Mouse (Mus musculus): ENCODE data around the gene Gm49383. TPM values are rescaled to one million over a fixed set of nuclear protein-coding genes. Genes with fewer than 3 reads are reported as not detected.

The Gm49383 gene
- 2.6 and 3.1 TPM in 2 replicates for polyA plus RNA-seq (2012; rRNA removed)

DNA sequence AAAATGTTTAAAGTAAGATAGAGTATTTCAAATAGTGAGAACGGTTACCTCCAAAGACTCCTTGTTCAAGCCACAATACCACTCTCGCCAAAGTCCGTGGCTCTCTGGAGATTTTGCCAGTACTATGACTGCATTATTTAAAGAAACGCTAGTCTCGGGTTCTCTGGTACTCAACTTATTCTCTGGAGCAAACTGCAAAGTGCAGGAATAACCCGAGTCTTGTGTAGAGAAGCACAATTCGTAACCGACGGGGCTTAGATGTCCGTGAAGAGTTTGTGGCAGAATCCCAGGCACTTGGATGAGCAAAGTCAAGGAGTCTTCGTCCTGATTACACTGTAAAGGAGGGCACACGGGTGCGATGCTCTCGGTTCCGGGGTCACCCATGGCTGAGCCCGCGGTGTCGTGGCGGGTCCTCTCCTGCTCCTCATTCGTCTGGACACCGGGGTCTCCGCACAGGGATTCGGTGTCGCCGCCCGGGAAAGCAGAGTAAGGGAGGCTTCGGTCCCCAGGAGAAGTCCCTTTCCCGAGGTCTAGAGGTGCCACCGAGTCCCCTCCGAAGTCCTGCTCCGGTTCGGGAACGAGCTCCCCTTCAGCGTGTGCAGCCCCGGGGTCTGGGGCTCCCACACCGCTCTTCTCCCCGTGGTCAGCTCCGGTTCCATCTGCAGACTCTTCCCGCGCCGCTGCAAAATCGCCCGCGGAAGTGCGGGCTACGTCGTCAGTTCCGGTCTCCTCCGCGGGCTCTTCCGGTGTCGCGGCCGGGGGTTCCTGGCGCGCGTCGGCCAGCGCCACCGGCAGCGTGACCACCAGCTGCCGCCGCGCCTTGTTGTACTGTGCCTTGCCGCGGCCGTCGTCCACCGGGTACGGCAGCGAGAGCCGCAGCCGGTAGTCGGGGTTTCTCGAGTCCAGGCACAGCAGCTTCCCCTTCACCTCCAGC lies at the start of gene Gm49383:
TSS of gene Gm49383 (minus strand) at position 661 of the 934 bp plus-strand sequence.
- H3K27me3 ChIP-seq (replicated peaks; ENCODE audit: control insufficient read depth, insufficient read depth, low read length), result no peaks in the 10 kb centered on the region
- under 1% methylated on average over 75 of the region's 75 CpGs for WGBS
- no peaks in the 10 kb centered on the region; the same call in 1 of the 2 replicates for H3K36me3 ChIP-seq (ENCODE audit: control insufficient read depth, insufficient read depth, low read length)
- DNase-seq, result peak; percentile 75
- peak within 1 kb of the TSS; percentile 81 for H3K27ac ChIP-seq (ENCODE audit: insufficient read depth, low read depth, low read length)
- TF ChIP-seq POLR2A (IDR thresholded peaks at IDR 0.05; ENCODE audit: low read depth, low read length), result peak; percentile 58
- TF ChIP-seq CTCF (conservative IDR thresholded peaks at IDR 0.05; ENCODE audit: insufficient read depth, insufficient read length, low read depth, low read length), result no peak
- peak within 1 kb of the TSS; percentile 68 for H3K4me3 ChIP-seq (ENCODE audit: insufficient read depth, low read depth, low read length)
- peaks cover 5% of the 10 kb centered on the region; the same call in 1 of the 2 replicates for H3K4me1 ChIP-seq (ENCODE audit: control insufficient read depth, insufficient read depth, low read length)

- H3K36me3 ChIP-seq (ENCODE audit: control insufficient read depth, insufficient read depth, low read length), result no peaks in the 10 kb centered on the region
- peak; percentile 73 for DNase-seq
- no peaks in the 10 kb centered on the region for H3K4me1 ChIP-seq (ENCODE audit: control insufficient read depth, insufficient read depth, low read length)
- under 1% methylated on average over 64 of the region's 64 CpGs for WGBS
- H3K27ac ChIP-seq (ENCODE audit: insufficient read depth, low read depth, low read length), result no peak overlapping the region
- peak overlapping the region; percentile 65 for H3K4me3 ChIP-seq (ENCODE audit: insufficient read depth, low read depth, low read length)
- TF ChIP-seq CTCF (conservative IDR thresholded peaks at IDR 0.05; ENCODE audit: insufficient read depth, insufficient read length, low read depth, low read length) (no peak), POLR2A (IDR thresholded peaks at IDR 0.05; ENCODE audit: low read depth, low read length) (peak; percentile 11)
- no peaks in the 10 kb centered on the region for H3K27me3 ChIP-seq (replicated peaks; ENCODE audit: control insufficient read depth, insufficient read depth, low read length)
Measured at GRCm38 (mm10) chr12:69241771-69242431, 45.0 kb upstream of the Gm49383 start.

DNA sequence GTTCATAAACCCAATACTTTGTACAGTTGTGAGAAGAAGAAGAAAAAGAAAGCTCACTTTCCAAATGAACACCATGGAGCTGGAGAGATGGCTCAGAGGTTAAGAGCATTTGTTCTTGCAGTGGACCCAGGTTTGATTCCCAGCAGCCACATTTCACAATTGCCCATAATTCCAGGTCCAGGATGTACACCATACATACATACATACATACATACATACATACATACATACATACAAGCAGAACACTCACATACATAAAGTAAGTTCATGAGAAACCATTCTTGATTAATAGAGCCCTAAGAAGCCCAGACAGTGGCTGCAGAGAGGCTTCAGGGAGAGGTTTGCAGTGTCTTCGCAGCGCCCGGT lies 44.5 kb upstream of the Gm49383 start:
- Histone ChIP-seq H3K27ac (ENCODE audit: insufficient read depth, low read depth, low read length) (no peak overlapping the region), H3K36me3 (ENCODE audit: control insufficient read depth, insufficient read depth, low read length) (no peaks in the 10 kb centered on the region), H3K4me1 (ENCODE audit: control insufficient read depth, insufficient read depth, low read length) (no peaks in the 10 kb centered on the region), H3K27me3 (replicated peaks; ENCODE audit: control insufficient read depth, insufficient read depth, low read length) (no peaks in the 10 kb centered on the region), H3K4me3 (ENCODE audit: insufficient read depth, low read depth, low read length) (peak overlapping the region; percentile 65)
- TF ChIP-seq POLR2A (IDR thresholded peaks at IDR 0.05; ENCODE audit: low read depth, low read length) (no peak), CTCF (conservative IDR thresholded peaks at IDR 0.05; ENCODE audit: insufficient read depth, insufficient read length, low read depth, low read length) (no peak)
- DNase-seq, result no peak
- 2% methylated on average over 3 of the region's 3 CpGs for WGBS

GRCm38 (mm10) chr12:69240876-69241275 lies 44.0 kb upstream of the Gm49383 start, which contains the start of gene Klhdc1:
TSS of gene Klhdc1 (plus strand) at chr12:69241176.
- Histone ChIP-seq H3K4me1 (ENCODE audit: control insufficient read depth, insufficient read depth, low read length) (no peaks in the 10 kb centered on the region), H3K27ac (ENCODE audit: insufficient read depth, low read depth, low read length) (no peak within 1 kb of the TSS), H3K4me3 (ENCODE audit: insufficient read depth, low read depth, low read length) (peak within 1 kb of the TSS; percentile 65), H3K36me3 (ENCODE audit: control insufficient read depth, insufficient read depth, low read length) (no peaks in the 10 kb centered on the region), H3K27me3 (replicated peaks; ENCODE audit: control insufficient read depth, insufficient read depth, low read length) (no peaks in the 10 kb centered on the region)
- DNase-seq, result no peak
- TF ChIP-seq CTCF (conservative IDR thresholded peaks at IDR 0.05; ENCODE audit: insufficient read depth, insufficient read length, low read depth, low read length), result no peak
- no peak for TF ChIP-seq POLR2A (IDR thresholded peaks at IDR 0.05; ENCODE audit: low read depth, low read length)
- WGBS, result 76% methylated on average over 6 of the region's 6 CpGs

- Histone ChIP-seq H3K27ac (ENCODE audit: insufficient read depth, low read depth, low read length) (no peak overlapping the region), H3K4me1 (ENCODE audit: control insufficient read depth, insufficient read depth, low read length) (no peaks in the 10 kb centered on the region), H3K4me3 (ENCODE audit: insufficient read depth, low read depth, low read length) (no peak overlapping the region), H3K27me3 (replicated peaks; ENCODE audit: control insufficient read depth, insufficient read depth, low read length) (no peaks in the 10 kb centered on the region), H3K36me3 (ENCODE audit: control insufficient read depth, insufficient read depth, low read length) (no peaks in the 10 kb centered on the region)
- no peak for TF ChIP-seq POLR2A (IDR thresholded peaks at IDR 0.05; ENCODE audit: low read depth, low read length)
- TF ChIP-seq CTCF (conservative IDR thresholded peaks at IDR 0.05; ENCODE audit: insufficient read depth, insufficient read length, low read depth, low read length), result no peak
- WGBS, result 32% methylated on average over 3 of the region's 3 CpGs
- peak; percentile 19 for DNase-seq
Measured at GRCm38 (mm10) chr12:69238284-69238683, 41.4 kb upstream of the Gm49383 start.

DNA sequence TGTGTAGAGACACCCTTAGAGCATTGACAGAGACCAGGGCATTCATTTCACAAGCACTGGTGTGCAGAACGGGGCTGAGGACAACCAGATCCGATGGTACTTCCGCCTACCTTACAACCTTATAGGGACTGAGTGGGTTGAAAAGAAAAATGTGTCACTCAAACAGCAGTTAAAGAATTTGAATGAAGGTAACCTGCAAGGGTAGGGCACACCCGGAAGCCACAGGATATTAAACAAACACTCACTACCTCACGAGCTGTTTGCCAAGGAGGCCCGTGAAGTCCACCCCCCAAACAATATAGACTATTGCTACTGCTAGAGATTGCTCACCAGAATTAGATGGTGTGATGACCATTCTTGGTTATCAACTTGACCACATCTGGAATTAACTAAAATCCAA lies 38.9 kb upstream of the Gm49383 start:
- no peaks in the 10 kb centered on the region for H3K27me3 ChIP-seq (replicated peaks; ENCODE audit: control insufficient read depth, insufficient read depth, low read length)
- no peak for DNase-seq
- no peaks in the 10 kb centered on the region for H3K36me3 ChIP-seq (ENCODE audit: control insufficient read depth, insufficient read depth, low read length)
- TF ChIP-seq POLR2A (IDR thresholded peaks at IDR 0.05; ENCODE audit: low read depth, low read length) (no peak), CTCF (conservative IDR thresholded peaks at IDR 0.05; ENCODE audit: insufficient read depth, insufficient read length, low read depth, low read length) (no peak)
- no peaks in the 10 kb centered on the region for H3K4me1 ChIP-seq (ENCODE audit: control insufficient read depth, insufficient read depth, low read length)
- H3K27ac ChIP-seq (ENCODE audit: insufficient read depth, low read depth, low read length), result no peak overlapping the region
- H3K4me3 ChIP-seq (ENCODE audit: insufficient read depth, low read depth, low read length), result no peak overlapping the region
- 94% methylated on average over 6 of the region's 6 CpGs for WGBS

- Histone ChIP-seq H3K4me3 (ENCODE audit: insufficient read depth, low read depth, low read length) (no peak overlapping the region), H3K27me3 (replicated peaks; ENCODE audit: control insufficient read depth, insufficient read depth, low read length) (no peaks in the 10 kb centered on the region), H3K4me1 (ENCODE audit: control insufficient read depth, insufficient read depth, low read length) (no peaks in the 10 kb centered on the region), H3K36me3 (ENCODE audit: control insufficient read depth, insufficient read depth, low read length) (no peaks in the 10 kb centered on the region), H3K27ac (ENCODE audit: insufficient read depth, low read depth, low read length) (no peak overlapping the region)
- TF ChIP-seq POLR2A (IDR thresholded peaks at IDR 0.05; ENCODE audit: low read depth, low read length), result no peak
- TF ChIP-seq CTCF (conservative IDR thresholded peaks at IDR 0.05; ENCODE audit: insufficient read depth, insufficient read length, low read depth, low read length), result peak; percentile 21; the same call in 1 of the 2 replicates
- 71% methylated on average over 2 of the region's 2 CpGs for WGBS
- no peak for DNase-seq
Measured at GRCm38 (mm10) chr12:69229251-69229650, 32.3 kb upstream of the Gm49383 start.
